Mouse (Mus musculus) embryonic facial prominence, embryonic 13.5 days (tissue): ENCODE data around the gene Mid1. TPM values are rescaled to one million over a fixed set of nuclear protein-coding genes. Genes with fewer than 3 reads are reported as not detected.

Source experiments
- ATAC-seq: fragments of 200-750 bp; cut with Nextera tagmentation; 2 replicates; pipeline ENCODE4 v1.8.0; 2017; ENCODE audit warnings: low read depth; ENCODE audit not compliant: insufficient number of reproducible peaks, insufficient read depth, low FRiP score, low TSS enrichment
- H3K27ac ChIP-seq: fragments of 300-500 bp; sonication (generic); 2 replicates; pipeline ENCODE4 v1.5.1; 2015; ENCODE audit warnings: moderate library complexity, mild to moderate bottlenecking, inconsistent platforms
- H3K27me3 ChIP-seq: fragments of 300-500 bp; sonication (generic); 2 replicates; pipeline ENCODE4 v1.6.1; 2015; ENCODE audit warnings: mild to moderate bottlenecking, inconsistent platforms
- H3K36me3 ChIP-seq: fragments of 300-500 bp; sonication (generic); 2 replicates; pipeline ENCODE4 v1.6.1; 2015; ENCODE audit warnings: mild to moderate bottlenecking, inconsistent platforms
- H3K4me1 ChIP-seq: fragments of 300-500 bp; sonication (generic); 2 replicates; pipeline ENCODE4 v1.6.1; 2015; ENCODE audit warnings: inconsistent platforms
- H3K4me2 ChIP-seq: fragments of 300-500 bp; sonication (generic); 2 replicates; pipeline ENCODE4 v1.6.1; 2015; ENCODE audit warnings: moderate library complexity, mild to moderate bottlenecking, inconsistent platforms
- H3K4me3 ChIP-seq: fragments of 300-500 bp; sonication (generic); 2 replicates; pipeline ENCODE4 v1.5.1; 2015; ENCODE audit warnings: mild to moderate bottlenecking, inconsistent platforms
- H3K9ac ChIP-seq: fragments of 300-500 bp; sonication (generic); 2 replicates; pipeline ENCODE4 v1.6.1; 2015; ENCODE audit warnings: mild to moderate bottlenecking, inconsistent platforms
- H3K9me3 ChIP-seq: fragments of 300-500 bp; sonication (generic); 2 replicates; pipeline ENCODE4 v1.6.1; 2016; ENCODE audit warnings: inconsistent platforms
- WGBS: fragments of 180-500 bp; shearing (Covaris S2); methylation state at CpG from one replicate; pipeline ENCODE4 v1.1.7; 2015; ENCODE audit warnings: mixed read lengths; 5-methylcytosine and 5-hydroxymethylcytosine counted together
- polyA plus RNA-seq: library from polyadenylated mRNA; unstranded; fragments of >200 nt; fragmentation: Nextera tagmentation; extraction: Ambion mirVana; gene quantifications from 2 replicates; pipeline ENCODE4 v1.2.1, GENCODE M21; 2015

The Mid1 gene
- polyA plus RNA-seq, 1 experiment from 2014 or later: 9.2 TPM

GRCm38 (mm10) chrX:169863841-169864240 lies 178.8 kb downstream of the Mid1 start:
- Histone ChIP-seq H3K9ac (no peak overlapping the region), H3K4me2 (no peak overlapping the region), H3K27ac (no peak overlapping the region), H3K4me3 (no peak overlapping the region), H3K27me3 (peaks cover 12% of the 10 kb centered on the region), H3K36me3 (no peaks in the 10 kb centered on the region), H3K9me3 (no peaks in the 10 kb centered on the region), H3K4me1 (no peaks in the 10 kb centered on the region)
- no peak for ATAC-seq
- 43% methylated on average over 1 of the region's 1 CpGs for WGBS

- H3K4me1 ChIP-seq: no peaks in the 10 kb centered on the region
- H3K9me3 ChIP-seq: no peaks in the 10 kb centered on the region
- H3K4me3 ChIP-seq: no peak overlapping the region
- WGBS: 59% methylated on average over 5 of the region's 5 CpGs
- H3K27ac ChIP-seq: no peak overlapping the region
- ATAC-seq: no peak
- H3K27me3 ChIP-seq: peaks cover 29% of the 10 kb centered on the region
- no peaks in the 10 kb centered on the region for H3K36me3 ChIP-seq
- no peak overlapping the region for H3K4me2 ChIP-seq
- H3K9ac ChIP-seq: no peak overlapping the region
Observed at GRCm38 (mm10) chrX:169868223-169868622, 183.2 kb downstream of the Mid1 start.

- peaks cover 36% of the 10 kb centered on the region for H3K27me3 ChIP-seq
- no peak for ATAC-seq
- H3K27ac ChIP-seq: no peak overlapping the region
- no peaks in the 10 kb centered on the region for H3K36me3 ChIP-seq
- H3K9me3 ChIP-seq: no peaks in the 10 kb centered on the region
- no peak overlapping the region for H3K4me2 ChIP-seq
- 93% methylated on average over 1 of the region's 1 CpGs for WGBS
- no peak overlapping the region for H3K4me3 ChIP-seq
- no peak overlapping the region for H3K9ac ChIP-seq
- H3K4me1 ChIP-seq: no peaks in the 10 kb centered on the region
Observed at GRCm38 (mm10) chrX:169874475-169874874, 189.5 kb downstream of the Mid1 start.

- Histone ChIP-seq H3K27me3 (peaks cover 33% of the 10 kb centered on the region), H3K4me1 (peaks cover 6% of the 10 kb centered on the region; the same call in 1 of the 2 replicates), H3K9ac (peak overlapping the region; percentile 71), H3K27ac (peak overlapping the region; percentile 82), H3K36me3 (no peaks in the 10 kb centered on the region), H3K4me3 (peak overlapping the region; percentile 54), H3K4me2 (peak overlapping the region; percentile 68), H3K9me3 (no peaks in the 10 kb centered on the region)
- peak; percentile 86 for ATAC-seq
- WGBS: 16% methylated on average over 36 of the region's 36 CpGs
Observed at GRCm38 (mm10) chrX:169879481-169880362, 194.7 kb downstream of the Mid1 start.

- H3K9me3 ChIP-seq: no peaks in the 10 kb centered on the region
- H3K4me1 ChIP-seq: peaks cover 6% of the 10 kb centered on the region; the same call in 1 of the 2 replicates
- no peaks in the 10 kb centered on the region for H3K36me3 ChIP-seq
- peak overlapping the region; percentile 33; the same call in 1 of the 2 replicates for H3K27ac ChIP-seq
- H3K4me2 ChIP-seq: peak overlapping the region; percentile 68
- WGBS: 19% methylated on average over 13 of the region's 13 CpGs
- peak overlapping the region; percentile 54 for H3K4me3 ChIP-seq
- peaks cover 33% of the 10 kb centered on the region for H3K27me3 ChIP-seq
- peak overlapping the region; percentile 71 for H3K9ac ChIP-seq
- ATAC-seq: no peak
Observed at GRCm38 (mm10) chrX:169880363-169880711, 195.3 kb downstream of the Mid1 start.

GRCm38 (mm10) chrX:169880826-169881225 lies 195.8 kb downstream of the Mid1 start:
- H3K9me3 ChIP-seq: no peaks in the 10 kb centered on the region
- 24% methylated on average over 10 of the region's 10 CpGs for WGBS
- no peak for ATAC-seq
- H3K4me2 ChIP-seq: peak overlapping the region; percentile 68
- peak overlapping the region; percentile 54 for H3K4me3 ChIP-seq
- peaks cover 34% of the 10 kb centered on the region for H3K27me3 ChIP-seq
- H3K4me1 ChIP-seq: peaks cover 6% of the 10 kb centered on the region; the same call in 1 of the 2 replicates
- H3K9ac ChIP-seq: peak overlapping the region; percentile 71
- peak overlapping the region; percentile 51; the same call in 1 of the 2 replicates for H3K27ac ChIP-seq
- no peaks in the 10 kb centered on the region for H3K36me3 ChIP-seq

- WGBS: 43% methylated on average over 10 of the region's 10 CpGs
- Histone ChIP-seq H3K27ac (peak overlapping the region; percentile 51; the same call in 1 of the 2 replicates), H3K27me3 (peaks cover 36% of the 10 kb centered on the region), H3K9me3 (no peaks in the 10 kb centered on the region), H3K4me2 (peak overlapping the region; percentile 68), H3K36me3 (no peaks in the 10 kb centered on the region), H3K9ac (peak overlapping the region; percentile 71; the same call in 1 of the 2 replicates), H3K4me1 (peaks cover 6% of the 10 kb centered on the region; the same call in 1 of the 2 replicates), H3K4me3 (peak overlapping the region; percentile 54)
- peak; percentile 44; the same call in 1 of the 2 replicates for ATAC-seq
Observed at GRCm38 (mm10) chrX:169881253-169882219, 196.5 kb downstream of the Mid1 start.

- H3K27me3 ChIP-seq: peaks cover 36% of the 10 kb centered on the region
- ATAC-seq: no peak
- no peaks in the 10 kb centered on the region for H3K9me3 ChIP-seq
- no peaks in the 10 kb centered on the region for H3K36me3 ChIP-seq
- H3K4me3 ChIP-seq: no peak overlapping the region
- no peak overlapping the region for H3K9ac ChIP-seq
- H3K4me1 ChIP-seq: peaks cover 6% of the 10 kb centered on the region; the same call in 1 of the 2 replicates
- H3K4me2 ChIP-seq: no peak overlapping the region
- 52% methylated on average over 1 of the region's 1 CpGs for WGBS
- H3K27ac ChIP-seq: no peak overlapping the region
Observed at GRCm38 (mm10) chrX:169882220-169882609, 197.2 kb downstream of the Mid1 start.

- ATAC-seq: no peak
- Histone ChIP-seq H3K36me3 (no peaks in the 10 kb centered on the region), H3K27ac (no peak overlapping the region), H3K27me3 (peaks cover 36% of the 10 kb centered on the region), H3K4me2 (no peak overlapping the region), H3K4me3 (no peak overlapping the region), H3K9ac (no peak overlapping the region), H3K9me3 (no peaks in the 10 kb centered on the region), H3K4me1 (peaks cover 6% of the 10 kb centered on the region; the same call in 1 of the 2 replicates)
- WGBS: 40% methylated on average over 8 of the region's 8 CpGs
Observed at GRCm38 (mm10) chrX:169883536-169884272, 198.7 kb downstream of the Mid1 start.

GRCm38 (mm10) chrX:169890541-169890940 lies 205.5 kb downstream of the Mid1 start:
- Histone ChIP-seq H3K4me1 (no peaks in the 10 kb centered on the region), H3K36me3 (no peaks in the 10 kb centered on the region), H3K27me3 (peaks cover 16% of the 10 kb centered on the region), H3K9ac (no peak overlapping the region), H3K27ac (no peak overlapping the region), H3K4me3 (no peak overlapping the region), H3K9me3 (no peaks in the 10 kb centered on the region), H3K4me2 (no peak overlapping the region)
- 62% methylated on average over 4 of the region's 4 CpGs for WGBS
- ATAC-seq: no peak

- Histone ChIP-seq H3K36me3 (no peaks in the 10 kb centered on the region), H3K4me1 (no peaks in the 10 kb centered on the region), H3K9me3 (no peaks in the 10 kb centered on the region), H3K4me2 (no peak overlapping the region), H3K9ac (no peak overlapping the region), H3K4me3 (no peak overlapping the region), H3K27ac (no peak overlapping the region), H3K27me3 (peaks cover 11% of the 10 kb centered on the region)
- ATAC-seq: no peak
Observed at GRCm38 (mm10) chrX:169892100-169892499, 207.1 kb downstream of the Mid1 start.
